13 mouse cellular contexts compared by ENCODE assay signal in the genomic region with DNA sequence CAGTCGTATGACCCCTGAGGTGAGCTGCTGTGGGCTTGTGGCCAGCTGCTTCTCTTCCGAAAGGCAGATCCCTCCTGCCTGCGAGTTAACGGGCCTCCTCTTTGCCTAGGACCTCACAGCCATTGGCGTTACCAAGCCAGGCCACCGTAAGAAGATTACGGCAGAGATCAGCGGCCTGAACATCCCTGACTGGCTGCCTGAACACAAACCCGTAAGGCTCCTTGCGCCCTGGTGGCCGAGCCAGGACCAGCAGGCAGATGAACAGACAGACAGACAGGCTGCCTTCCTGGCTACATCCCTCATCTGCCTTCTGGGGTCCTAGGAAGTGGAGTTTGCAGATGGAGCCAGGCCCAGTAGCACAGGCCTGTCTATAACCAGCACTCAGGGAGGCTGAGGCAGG. TPM values are rescaled to one million over a fixed set of nuclear protein-coding genes. Genes with fewer than 3 reads are reported as not detected.
DNase-seq lines count a peak whose midpoint lies in the region; TF ChIP-seq lines count a peak whose summit lies in the region.
"Had no signal": no experiment of that assay in that cellular context is flagged by ENCODE, and none has a peak within 500 bp of the region (broad histone marks: within the 10 kb centered on the region; RNA-seq: fewer than 3 reads in every experiment).

No protein-coding gene starts in this region.

- DNase-seq in layer of hippocampus, adult 2 months (ENCODE audit: low spot score in 2 of 2) = no peak
- DNase-seq in layer of hippocampus, adult 9-10 months (ENCODE audit: low spot score) = no peak
- peak; percentile 47 for DNase-seq in thymus, postnatal 4 days
- no peak for DNase-seq in thymus, postnatal 36 days
- DNase-seq in natural killer cell, adult 2 months (ENCODE audit: low spot score in 2 of 2) = no peak
- DNase-seq in adipocyte (ENCODE audit: low spot score) = no peak
- DNase-seq: adrenal gland, postnatal 10 days; cerebellum, adult 9-11 months; thymus, postnatal 25 days had no signal

- no peaks in the 10 kb centered on the region for H3K4me1 ChIP-seq in embryonic fibroblast, embryonic 13.5 days (ENCODE audit: control insufficient read depth, insufficient read depth, low read length)

- no peak overlapping the region for H3K27ac ChIP-seq in layer of hippocampus, adult 2 months
- no peak overlapping the region for H3K27ac ChIP-seq in embryonic fibroblast, embryonic 13.5 days (ENCODE audit: insufficient read depth, low read length)
- H3K27ac ChIP-seq: hindbrain, embryonic 15.5 days had no signal

- TF ChIP-seq CTCF in layer of hippocampus, adult 2 months (conservative IDR thresholded peaks at IDR 0.05) = peak; percentile 53
- TF ChIP-seq CTCF in embryonic fibroblast, embryonic 13.5 days (IDR thresholded peaks at IDR 0.05; ENCODE audit: borderline replicate concordance, insufficient read depth, low read length) = peak; percentile 54; the same call in 1 of the 2 replicates

- H3K4me3 ChIP-seq in layer of hippocampus, adult 2 months = no peak overlapping the region
- no peak overlapping the region for H3K4me3 ChIP-seq in embryonic fibroblast, embryonic 13.5 days (ENCODE audit: insufficient read depth, low read length)
- H3K4me3 ChIP-seq: heart, embryonic 12.5 days; hindbrain, embryonic 15.5 days had no signal

- TF ChIP-seq POLR2A in embryonic fibroblast, embryonic 13.5 days (IDR thresholded peaks at IDR 0.05; ENCODE audit: low read depth, low read length) = no peak

RNA-seq across cellular contexts. Expression of a gene that starts 13.8 kb away (rescaled TPM):
- 100 to 1,000 TPM; 153 to 158 TPM for total RNA-seq in layer of hippocampus, adult 2 months (2021)
- not detected in 2 replicates for polyA plus RNA-seq in embryonic fibroblast, embryonic 13.5 days (2011; ENCODE audit: insufficient read length, low read depth, missing spikeins)

RNA-seq across cellular contexts. Expression of a gene that starts 23.3 kb away (rescaled TPM):
- total RNA-seq in layer of hippocampus, adult 2 months (2021) = 10 to 100 TPM; 36.0 to 44.9 TPM
- 20.9 and 23.3 TPM in 2 replicates for polyA plus RNA-seq in embryonic fibroblast, embryonic 13.5 days (2011; ENCODE audit: insufficient read length, low read depth, missing spikeins)

RNA-seq across cellular contexts. Expression of a gene that starts 25.5 kb away (rescaled TPM):
- total RNA-seq in layer of hippocampus, adult 2 months (2021) = 10 to 100 TPM; 87.9 to 95.5 TPM
- polyA plus RNA-seq in embryonic fibroblast, embryonic 13.5 days (2011; ENCODE audit: insufficient read length, low read depth, missing spikeins) = 161 and 163 TPM in 2 replicates

RNA-seq across cellular contexts. Expression of a gene that starts 28.5 kb away (rescaled TPM):
- 1 to 10 TPM; 2.0 to 2.3 TPM for total RNA-seq in layer of hippocampus, adult 2 months (2021)
- polyA plus RNA-seq in embryonic fibroblast, embryonic 13.5 days (2011; ENCODE audit: insufficient read length, low read depth, missing spikeins) = 0.50 TPM in 1 of 2 replicates, not detected in the other
- polyA plus RNA-seq: heart, embryonic 12.5 days had no signal

RNA-seq across cellular contexts. Expression of a gene that starts 31.8 kb away (rescaled TPM):
- total RNA-seq in layer of hippocampus, adult 2 months (2021) = 10 to 100 TPM; 78.2 to 82.2 TPM
- polyA plus RNA-seq in embryonic fibroblast, embryonic 13.5 days (2011; ENCODE audit: insufficient read length, low read depth, missing spikeins) = 1.4 and 1.6 TPM in 2 replicates
- total RNA-seq: gastrocnemius, adult 18-20 months had no signal
